Mouse (Mus musculus) olfactory bulb, adult 2 months (tissue): ENCODE measurements around the gene Spata17.

Experiments used
- CTCF ChIP-seq: fragments of 200-500 bp; IDR thresholded peaks from 2 replicates; pipeline ENCODE4 v1.5.1; 2012; ENCODE audit warnings: low read depth, mild to moderate bottlenecking, low read length, moderate library complexity; ENCODE audit not compliant: insufficient read depth
- POLR2A ChIP-seq: fragments of 200-500 bp; IDR thresholded peaks from 2 replicates; pipeline ENCODE4 v1.6.1; 2012; ENCODE audit warnings: mild to moderate bottlenecking, low read depth, low read length, moderate library complexity; ENCODE audit not compliant: insufficient read depth

DNA sequence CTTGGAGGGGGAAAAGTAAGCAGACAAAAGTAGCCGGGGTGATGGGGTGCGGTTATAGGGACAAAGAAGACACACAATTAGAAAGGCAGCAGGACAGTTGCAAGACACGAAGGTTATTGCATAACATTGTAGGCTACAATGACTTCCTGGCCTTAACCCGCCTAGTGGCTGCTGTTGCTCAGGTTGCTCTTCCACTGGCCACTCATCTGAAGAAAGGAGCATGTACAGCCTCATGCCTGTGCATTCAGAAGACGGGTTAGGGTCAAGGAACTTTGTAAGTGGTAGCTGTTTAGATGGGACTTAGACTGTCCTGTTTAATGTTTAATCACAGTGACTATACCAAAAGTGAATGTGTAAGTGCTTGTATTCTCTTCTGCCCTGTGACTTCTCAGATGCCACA lies 26.1 kb upstream of the Spata17 start:
- TF ChIP-seq CTCF, result no peak
- no peak for TF ChIP-seq POLR2A
